Mouse (Mus musculus): ENCODE data around the gene Nceh1.

Gene Nceh1

GRCm38 (mm10) chr3:27330706-27331105 is 147.9 kb downstream of the Nceh1 start:
- no peak for DNase-seq (ENCODE audit: low spot score)

Data from testis, postnatal 10 days (tissue).